Mouse (Mus musculus) hindbrain, postnatal 0 days (tissue): ENCODE data around the gene Urm1. TPM values are rescaled to one million over a fixed set of nuclear protein-coding genes. Genes with fewer than 3 reads are reported as not detected.

Source experiments
- ATAC-seq: fragments of 200-750 bp; cut with Nextera tagmentation; 2 replicates; pipeline ENCODE4 v1.8.0; 2017; ENCODE audit warnings: mild to moderate bottlenecking, moderate TSS enrichment, moderate library complexity
- DNase-seq: peaks from one replicate; pipeline ENCODE4 v3.0.0-alpha.2; 2015; ENCODE audit warnings: low spot score
- H3K27ac ChIP-seq: fragments of 300-500 bp; sonication (generic); 2 replicates; pipeline ENCODE4 v1.5.1; 2014; ENCODE audit warnings: mild to moderate bottlenecking
- H3K27me3 ChIP-seq: fragments of 300-500 bp; sonication (generic); 2 replicates; pipeline ENCODE4 v1.6.1; 2014; ENCODE audit warnings: low read length, mixed read lengths; ENCODE audit not compliant: insufficient read depth
- H3K36me3 ChIP-seq: fragments of 300-500 bp; sonication (generic); 2 replicates; pipeline ENCODE4 v1.6.1; 2014; ENCODE audit warnings: low read length, mixed read lengths; ENCODE audit not compliant: insufficient read depth
- H3K4me1 ChIP-seq: fragments of 300-500 bp; sonication (generic); 2 replicates; pipeline ENCODE4 v1.6.1; 2014; ENCODE audit warnings: antibody characterized with exemption, low read length, mixed read lengths; ENCODE audit not compliant: insufficient read depth
- H3K4me2 ChIP-seq: fragments of 300-500 bp; sonication (generic); 2 replicates; pipeline ENCODE4 v1.6.1; 2014; ENCODE audit warnings: low read depth, mild to moderate bottlenecking, low read length, moderate library complexity, mixed read lengths
- H3K4me3 ChIP-seq: fragments of 300-500 bp; sonication (generic); 2 replicates; pipeline ENCODE4 v1.5.1; 2014; ENCODE audit warnings: low read length
- H3K9ac ChIP-seq: fragments of 300-500 bp; sonication (generic); replicated peaks from 2 replicates; pipeline ENCODE4 v1.6.1; 2014; ENCODE audit warnings: mild to moderate bottlenecking, low read length, moderate library complexity, mixed read lengths
- H3K9me3 ChIP-seq: fragments of 300-500 bp; sonication (generic); 2 replicates; pipeline ENCODE4 v1.6.1; 2016; ENCODE audit warnings: low read length, mixed read lengths
- CTCF ChIP-seq: IDR thresholded peaks from 2 replicates; pipeline ENCODE4 v1.5.1; 2016; ENCODE audit warnings: antibody characterized with exemption, control low read depth, low read depth
- WGBS: fragments of 180-500 bp; shearing (Covaris S2); extraction: QIAGEN DNeasy Blood & Tissue Kit; methylation state at CpG from one replicate; pipeline ENCODE4 v1.1.7; 2014; 5-methylcytosine and 5-hydroxymethylcytosine counted together
- microRNA-seq, 2 experiments: library from miRNA; unstranded; fragments of <30 nt; microRNA quantifications; one replicate each; pipeline ENCODE4; 2016
- polyA plus RNA-seq: library from polyadenylated mRNA; unstranded; fragments of >200 nt; fragmentation: Nextera tagmentation; extraction: Ambion mirVana; gene quantifications from 2 replicates; pipeline ENCODE4 v1.2.1, GENCODE M21; 2015
- total RNA-seq: library from RNA; depleted of rRNA; stranded (reverse); fragments of >200 nt; gene quantifications from 2 replicates; pipeline ENCODE4 v1.2.3, GENCODE M21; 2014; rRNA removed

The Urm1 gene
- total and polyA plus RNA-seq, 2 experiments from 2014 or later: 29.3 to 70.7 TPM

GRCm38 (mm10) chr2:29889991-29890833 is 70.3 kb downstream of the Urm1 start:
- peak; percentile 85 for DNase-seq
- H3K27me3 ChIP-seq: no peaks in the 10 kb centered on the region
- ATAC-seq: peak; percentile 90
- no peaks in the 10 kb centered on the region for H3K4me1 ChIP-seq
- peak overlapping the region; percentile 77 for H3K9ac ChIP-seq
- WGBS: under 1% methylated on average over 56 of the region's 61 CpGs
- H3K4me2 ChIP-seq: peak overlapping the region; percentile 91
- peaks cover 35% of the 10 kb centered on the region for H3K36me3 ChIP-seq
- no peaks in the 10 kb centered on the region for H3K9me3 ChIP-seq
- peak overlapping the region; percentile 88 for H3K27ac ChIP-seq
- peak overlapping the region; percentile 65 for H3K4me3 ChIP-seq
- TF ChIP-seq CTCF: peak; percentile 62

GRCm38 (mm10) chr2:29891773-29892172 is 71.9 kb downstream of the Urm1 start:
- H3K4me2 ChIP-seq: no peak overlapping the region
- TF ChIP-seq CTCF: no peak
- H3K9me3 ChIP-seq: no peaks in the 10 kb centered on the region
- DNase-seq (no peak), ATAC-seq (no peak)
- no peaks in the 10 kb centered on the region for H3K27me3 ChIP-seq
- no peak overlapping the region for H3K27ac ChIP-seq
- H3K4me1 ChIP-seq: no peaks in the 10 kb centered on the region
- 82% methylated on average over 6 of the region's 6 CpGs for WGBS
- peaks cover 48% of the 10 kb centered on the region for H3K36me3 ChIP-seq
- H3K9ac ChIP-seq: no peak overlapping the region
- no peak overlapping the region for H3K4me3 ChIP-seq

Small RNA genes within 50 kb of the gene (microRNA-seq; reads per million reads assigned to microRNA genes)
- 0 reads per million in 2 experiments for gene Mir219a-2
- 0 reads per million in 2 experiments for gene Mir219b

Other genes with a start within 250 kb of the Urm1 start
- 91.3 and 94.0 TPM in 2 replicates for gene Rapgef1, start 200.4 kb upstream of the Urm1 start, total RNA-seq
- gene Rapgef1, start 200.4 kb upstream of the Urm1 start, polyA plus RNA-seq: 13.7 and 14.4 TPM in 2 replicates
- gene Gm13420, start 68.4 kb upstream of the Urm1 start, total RNA-seq: 2.6 TPM in 1 of 2 replicates, not detected in the other
- 0.33 and 0.56 TPM in 2 replicates for gene Gm13420, start 68.4 kb upstream of the Urm1 start, polyA plus RNA-seq
- not detected in 2 replicates for gene Gm13547, start 60.8 kb upstream of the Urm1 start, total RNA-seq
- 0.48 and 0.59 TPM in 2 replicates for gene Gm13547, start 60.8 kb upstream of the Urm1 start, polyA plus RNA-seq
- 52.0 and 58.2 TPM in 2 replicates for gene Coq4, start 32.6 kb upstream of the Urm1 start, total RNA-seq
- gene Coq4, start 32.6 kb upstream of the Urm1 start, polyA plus RNA-seq: 32.5 and 35.8 TPM in 2 replicates
- gene Trub2, start 31.6 kb upstream of the Urm1 start, total RNA-seq: 47.4 and 49.9 TPM in 2 replicates
- gene Trub2, start 31.6 kb upstream of the Urm1 start, polyA plus RNA-seq: 32.5 and 34.2 TPM in 2 replicates
- 139 TPM in 2 replicates for gene Slc27a4, start 17.4 kb upstream of the Urm1 start, total RNA-seq
- gene Slc27a4, start 17.4 kb upstream of the Urm1 start, polyA plus RNA-seq: 43.4 and 46.4 TPM in 2 replicates
- 32.5 and 37.7 TPM in 2 replicates for gene Cercam, start 49.1 kb downstream of the Urm1 start, total RNA-seq
- 17.8 and 20.6 TPM in 2 replicates for gene Cercam, start 49.1 kb downstream of the Urm1 start, polyA plus RNA-seq
- 73.1 and 81.7 TPM in 2 replicates for gene Odf2, start 69.1 kb downstream of the Urm1 start, total RNA-seq
- 78.2 and 88.3 TPM in 2 replicates for gene Odf2, start 69.1 kb downstream of the Urm1 start, polyA plus RNA-seq
- 39.4 and 43.6 TPM in 2 replicates for gene Gle1, start 115.4 kb downstream of the Urm1 start, total RNA-seq
- gene Gle1, start 115.4 kb downstream of the Urm1 start, polyA plus RNA-seq: 52.7 and 56.0 TPM in 2 replicates
- 716 and 902 TPM in 2 replicates for gene Sptan1, start 145.5 kb downstream of the Urm1 start, total RNA-seq
- gene Sptan1, start 145.5 kb downstream of the Urm1 start, polyA plus RNA-seq: 166 and 184 TPM in 2 replicates
- 87.4 and 87.7 TPM in 2 replicates for gene Wdr34, start 228.8 kb downstream of the Urm1 start, total RNA-seq
- gene Wdr34, start 228.8 kb downstream of the Urm1 start, polyA plus RNA-seq: 64.5 and 66.5 TPM in 2 replicates
- gene Set, start 237.3 kb downstream of the Urm1 start, total RNA-seq: 149 and 188 TPM in 2 replicates
- gene Set, start 237.3 kb downstream of the Urm1 start, polyA plus RNA-seq: 332 and 334 TPM in 2 replicates